Mouse (Mus musculus): ENCODE data around the gene Slc10a1. TPM values are rescaled to one million over a fixed set of nuclear protein-coding genes. Genes with fewer than 3 reads are reported as not detected.

The Slc10a1 gene
- total RNA-seq (2023): not detected

GRCm38 (mm10) chr12:80968605-80969004, at the start of gene Slc10a1:
Slc10a1 (minus strand) TSS chr12:80968705.

GRCm38 (mm10) chr12:80945334-80945995, 23.0 kb downstream of the Slc10a1 start, which contains the start of gene Srsf5:
Srsf5 (plus strand) TSS chr12:80945504.

Other genes starting within 250 kb of the Slc10a1 start
- gene Ccdc177, start 208.0 kb downstream of the Slc10a1 start, total RNA-seq (2023): not detected
- gene Susd6, start 178.2 kb downstream of the Slc10a1 start, total RNA-seq (2023): 10 to 100 TPM; 68.5 to 83.1 TPM
- 100 to 1,000 TPM; 723 to 800 TPM for gene Srsf5, start 23.2 kb downstream of the Slc10a1 start, total RNA-seq (2023)
- gene Smoc1, start 58.1 kb upstream of the Slc10a1 start, total RNA-seq (2023): under 1 TPM; 0.20 to 0.44 TPM